Mouse (Mus musculus) cerebellum, adult 9-10 months (tissue): ENCODE results near the gene Mysm1.

Experiments
- DNase-seq: peaks from one replicate; pipeline ENCODE4 v3.0.0; 2022

Gene Mysm1

DNA sequence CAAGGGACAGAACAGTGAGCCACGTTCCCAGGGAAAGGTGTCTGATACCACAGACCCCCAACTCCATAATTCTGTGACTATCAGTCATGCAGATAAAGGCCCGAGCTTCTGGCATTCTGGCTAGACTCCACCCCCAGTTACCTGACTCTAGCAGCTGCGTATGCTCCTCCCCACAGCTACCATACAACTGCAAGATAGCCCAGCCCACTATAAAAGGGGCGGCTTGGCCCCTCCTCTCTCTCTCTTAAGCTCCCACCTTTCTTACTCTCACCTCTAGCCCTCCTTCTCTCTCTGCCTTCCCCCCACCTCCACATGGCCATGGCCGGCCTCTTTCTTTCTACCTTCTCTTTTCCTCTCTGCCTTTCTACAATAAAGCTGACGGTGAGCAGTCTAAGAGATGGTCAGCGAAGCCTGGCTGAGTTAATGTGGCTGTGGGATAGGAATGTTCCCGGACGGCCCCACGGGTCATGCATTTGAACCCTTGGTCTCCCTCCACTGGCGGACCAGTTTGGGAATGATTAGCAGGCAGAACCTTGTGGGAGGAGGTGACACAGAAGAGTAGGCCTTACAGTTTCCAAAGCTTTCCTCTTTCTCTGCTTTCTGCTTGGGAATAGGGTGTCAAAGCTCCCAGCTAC is 37.6 kb downstream of the Mysm1 start:
- no peak for DNase-seq

- no peak for DNase-seq
Measured at GRCm38 (mm10) chr4:94928743-94929142, 50.2 kb downstream of the Mysm1 start, which contains the start of gene Eqtn. Eqtn (minus strand) TSS chr4:94928843.

DNA sequence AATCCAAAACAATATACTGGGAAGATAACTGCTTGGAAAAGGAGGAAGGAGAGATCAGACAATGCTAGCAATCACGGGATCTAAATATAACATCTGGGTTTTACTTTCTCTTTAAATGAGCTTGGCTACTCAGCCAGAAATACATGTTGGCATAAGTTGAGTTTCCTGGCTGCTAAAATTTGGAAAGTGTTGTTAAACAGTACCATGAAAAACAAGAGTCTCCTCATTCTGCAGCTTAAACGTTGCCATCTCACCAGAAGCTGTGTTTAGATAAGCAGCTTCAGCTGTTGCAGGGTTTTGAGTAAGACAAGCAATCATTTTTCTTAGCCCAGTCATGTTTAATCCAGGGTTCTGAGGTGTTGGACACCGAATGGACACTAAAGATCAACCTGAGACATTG is 77.1 kb downstream of the Mysm1 start:
- DNase-seq: no peak

- DNase-seq: peak; percentile 4
Measured at GRCm38 (mm10) chr4:94900744-94901143, 78.2 kb downstream of the Mysm1 start.
